Mouse (Mus musculus) forebrain, embryonic 14.5 days (tissue): ENCODE measurements around the gene Tmem116. TPM values are rescaled to one million over a fixed set of nuclear protein-coding genes. Genes with fewer than 3 reads are reported as not detected.

ENCODE experiments used
- ATAC-seq: fragments of 200-750 bp; cut with Nextera tagmentation; 2 replicates; pipeline ENCODE4 v1.8.0; 2017; ENCODE audit warnings: mild to moderate bottlenecking, moderate library complexity
- DNase-seq: peaks from one replicate; pipeline ENCODE4 v3.0.0-alpha.2; 2015; ENCODE audit warnings: low spot score
- H3K27ac ChIP-seq: fragments of 300-500 bp; sonication (generic); 2 replicates; pipeline ENCODE4 v1.5.1; 2014; ENCODE audit warnings: low read depth, mild to moderate bottlenecking, control low read depth, low read length, moderate library complexity
- H3K27me3 ChIP-seq: fragments of 300-500 bp; sonication (generic); replicated peaks from 2 replicates; pipeline ENCODE4 v1.6.1; 2014; ENCODE audit warnings: low read length, control low read depth, mixed read lengths; ENCODE audit not compliant: control insufficient read depth, insufficient read depth
- H3K36me3 ChIP-seq: fragments of 300-500 bp; sonication (generic); 2 replicates; pipeline ENCODE4 v1.6.1; 2014; ENCODE audit warnings: low read length, control low read depth; ENCODE audit not compliant: control insufficient read depth, insufficient read depth
- H3K4me1 ChIP-seq: fragments of 300-500 bp; sonication (generic); 2 replicates; pipeline ENCODE4 v1.6.1; 2014; ENCODE audit warnings: antibody characterized with exemption, low read length, control low read depth; ENCODE audit not compliant: control insufficient read depth, insufficient read depth
- H3K4me2 ChIP-seq: fragments of 300-500 bp; sonication (generic); 2 replicates; pipeline ENCODE4 v1.6.1; 2014; ENCODE audit warnings: mild to moderate bottlenecking, control low read depth, low read length
- H3K4me3 ChIP-seq: fragments of 300-500 bp; sonication (generic); 2 replicates; pipeline ENCODE4 v1.5.1; 2014; ENCODE audit warnings: low read depth, low read length, control low read depth
- H3K9ac ChIP-seq: fragments of 300-500 bp; sonication (generic); 2 replicates; pipeline ENCODE4 v1.6.1; 2014; ENCODE audit warnings: mild to moderate bottlenecking, low read length, control low read depth, moderate library complexity
- H3K9me3 ChIP-seq: fragments of 300-500 bp; sonication (generic); replicated peaks from 2 replicates; pipeline ENCODE4 v1.6.1; 2016; ENCODE audit warnings: low read length, control low read depth, mixed read lengths; ENCODE audit not compliant: control insufficient read depth
- WGBS: fragments of 180-500 bp; shearing (Covaris S2); extraction: QIAGEN DNeasy Blood & Tissue Kit; methylation state at CpG from one replicate; pipeline ENCODE4 v1.1.7; 2014; 5-methylcytosine and 5-hydroxymethylcytosine counted together
- polyA plus RNA-seq: library from polyadenylated mRNA; unstranded; fragments of >200 nt; fragmentation: Nextera tagmentation; extraction: Ambion mirVana; gene quantifications from 2 replicates; pipeline ENCODE4 v1.2.1, GENCODE M21; 2014

The Tmem116 gene
- polyA plus RNA-seq, 1 experiment from 2014 or later: 1.0 TPM

GRCm38 (mm10) chr5:121443548-121443947, 8.1 kb upstream of the Tmem116 start:
- ATAC-seq (no peak), DNase-seq (peak; percentile 37)
- Histone ChIP-seq H3K9ac (no peak overlapping the region), H3K9me3 (no peaks in the 10 kb centered on the region), H3K27ac (no peak overlapping the region), H3K36me3 (peaks cover 91% of the 10 kb centered on the region), H3K4me3 (no peak overlapping the region), H3K4me1 (no peaks in the 10 kb centered on the region), H3K4me2 (no peak overlapping the region), H3K27me3 (no peaks in the 10 kb centered on the region)
- WGBS: 95% methylated on average over 3 of the region's 3 CpGs

- ATAC-seq (no peak), DNase-seq (no peak)
- Histone ChIP-seq H3K9ac (no peak overlapping the region), H3K27me3 (no peaks in the 10 kb centered on the region), H3K4me2 (no peak overlapping the region), H3K9me3 (no peaks in the 10 kb centered on the region), H3K36me3 (peaks cover 91% of the 10 kb centered on the region), H3K4me1 (no peaks in the 10 kb centered on the region), H3K4me3 (no peak overlapping the region), H3K27ac (no peak overlapping the region)
- 92% methylated on average over 5 of the region's 5 CpGs for WGBS
Observed at GRCm38 (mm10) chr5:121444870-121445269, 6.8 kb upstream of the Tmem116 start.

- Histone ChIP-seq H3K27ac (no peak overlapping the region), H3K4me2 (no peak overlapping the region), H3K9ac (no peak overlapping the region), H3K27me3 (no peaks in the 10 kb centered on the region), H3K4me1 (peaks cover 9% of the 10 kb centered on the region), H3K9me3 (no peaks in the 10 kb centered on the region), H3K4me3 (no peak overlapping the region), H3K36me3 (peaks cover 64% of the 10 kb centered on the region)
- DNase-seq (no peak), ATAC-seq (no peak)
- WGBS: 93% methylated on average over 3 of the region's 3 CpGs
Observed at GRCm38 (mm10) chr5:121448450-121448849, 3.2 kb upstream of the Tmem116 start.

GRCm38 (mm10) chr5:121449976-121450375, 1.7 kb upstream of the Tmem116 start:
- peaks cover 9% of the 10 kb centered on the region for H3K4me1 ChIP-seq
- H3K9ac ChIP-seq: no peak overlapping the region
- no peak overlapping the region for H3K4me2 ChIP-seq
- H3K27ac ChIP-seq: no peak overlapping the region
- H3K4me3 ChIP-seq: no peak overlapping the region
- DNase-seq: peak; percentile 71
- H3K27me3 ChIP-seq: no peaks in the 10 kb centered on the region
- WGBS: 60% methylated on average over 6 of the region's 6 CpGs
- H3K36me3 ChIP-seq: peaks cover 49% of the 10 kb centered on the region
- no peaks in the 10 kb centered on the region for H3K9me3 ChIP-seq
- no peak for ATAC-seq

- H3K36me3 ChIP-seq: peaks cover 44% of the 10 kb centered on the region
- H3K4me2 ChIP-seq: peak overlapping the region; percentile 88
- peaks cover 9% of the 10 kb centered on the region for H3K4me1 ChIP-seq
- H3K27me3 ChIP-seq: no peaks in the 10 kb centered on the region
- no peak overlapping the region for H3K4me3 ChIP-seq
- DNase-seq (no peak), ATAC-seq (no peak)
- H3K9me3 ChIP-seq: no peaks in the 10 kb centered on the region
- 84% methylated on average over 9 of the region's 9 CpGs for WGBS
- H3K27ac ChIP-seq: no peak overlapping the region
- no peak overlapping the region for H3K9ac ChIP-seq
Observed at GRCm38 (mm10) chr5:121450476-121450875, 1.2 kb upstream of the Tmem116 start.

- Histone ChIP-seq H3K27ac (peak overlapping the region; percentile 94; the same call in 1 of the 2 replicates), H3K4me1 (peaks cover 9% of the 10 kb centered on the region), H3K4me2 (peak overlapping the region; percentile 88), H3K4me3 (peak overlapping the region; percentile 91), H3K9me3 (no peaks in the 10 kb centered on the region), H3K9ac (peak overlapping the region; percentile 96), H3K36me3 (peaks cover 37% of the 10 kb centered on the region), H3K27me3 (no peaks in the 10 kb centered on the region)
- no peak for ATAC-seq
- peak; percentile 10 for DNase-seq
- WGBS: 24% methylated on average over 8 of the region's 8 CpGs
Observed at GRCm38 (mm10) chr5:121451203-121451602, 490 bp upstream of the Tmem116 start.

- Histone ChIP-seq H3K4me2 (peak within 1 kb of the TSS; percentile 88), H3K27ac (peak within 1 kb of the TSS; percentile 94), H3K9me3 (no peaks in the 10 kb centered on the region), H3K27me3 (no peaks in the 10 kb centered on the region), H3K4me1 (peaks cover 9% of the 10 kb centered on the region), H3K36me3 (peaks cover 26% of the 10 kb centered on the region), H3K9ac (peak within 1 kb of the TSS; percentile 96), H3K4me3 (peak within 1 kb of the TSS; percentile 91)
- ATAC-seq (peak; percentile 95), DNase-seq (peak; percentile 97)
- WGBS: under 1% methylated on average over 69 of the region's 97 CpGs
Observed at GRCm38 (mm10) chr5:121452026-121452869, 555 bp downstream of the Tmem116 start, which contains the start of gene Erp29. Gene Erp29 (minus strand): TSS chr5:121452506.

GRCm38 (mm10) chr5:121452906-121453305, 1.2 kb downstream of the Tmem116 start:
- peaks cover 9% of the 10 kb centered on the region for H3K4me1 ChIP-seq
- H3K27ac ChIP-seq: peak overlapping the region; percentile 94
- ATAC-seq (no peak; the same call in 1 of the 2 replicates), DNase-seq (peak; percentile 47)
- H3K4me2 ChIP-seq: peak overlapping the region; percentile 80
- H3K9ac ChIP-seq: peak overlapping the region; percentile 96
- H3K4me3 ChIP-seq: peak overlapping the region; percentile 91
- 5% methylated on average over 9 of the region's 9 CpGs for WGBS
- no peaks in the 10 kb centered on the region for H3K27me3 ChIP-seq
- H3K36me3 ChIP-seq: peaks cover 20% of the 10 kb centered on the region
- H3K9me3 ChIP-seq: no peaks in the 10 kb centered on the region
